Mouse (Mus musculus): ENCODE results near the gene Olfr320. TPM values are rescaled to one million over a fixed set of nuclear protein-coding genes. Genes with fewer than 3 reads are reported as not detected.
"Not testable (repeated sequence)": the region's sequence is repeated elsewhere in the genome, so short reads cannot be mapped to it uniquely, and the experiment has no call there.

The Olfr320 gene
- not detected in 2 replicates for polyA plus RNA-seq (2012; rRNA removed)

- DNase-seq (ENCODE audit: low spot score) = no peak
These were observed at the start of gene Olfr320 for GRCm38 (mm10) chr11:58680799-58681198. Gene Olfr320 (plus strand): TSS chr11:58681099.

GRCm38 (mm10) chr11:58634878-58635277, 46.0 kb upstream of the Olfr320 start:
- DNase-seq (ENCODE audit: low spot score) = no peak

GRCm38 (mm10) chr11:58636376-58636977, 44.4 kb upstream of the Olfr320 start:
- no peak for DNase-seq (ENCODE audit: low spot score)

GRCm38 (mm10) chr11:58638176-58638701, 42.7 kb upstream of the Olfr320 start:
- DNase-seq (ENCODE audit: low spot score) = no peak

GRCm38 (mm10) chr11:58640272-58640867, 40.5 kb upstream of the Olfr320 start, which contains the start of gene Trim58:
Gene Trim58 (plus strand): TSS chr11:58640465.
- no peak for DNase-seq (ENCODE audit: low spot score)

- DNase-seq (ENCODE audit: low spot score) = no peak
These were observed 39.8 kb upstream of the Olfr320 start for GRCm38 (mm10) chr11:58641057-58641456.

GRCm38 (mm10) chr11:58641638-58642358, 39.1 kb upstream of the Olfr320 start:
- DNase-seq (ENCODE audit: low spot score) = no peak

GRCm38 (mm10) chr11:58643350-58643749, 37.5 kb upstream of the Olfr320 start:
- no peak for DNase-seq (ENCODE audit: low spot score)

GRCm38 (mm10) chr11:58655151-58655550, 25.7 kb upstream of the Olfr320 start:
- DNase-seq (ENCODE audit: low spot score) = no peak

GRCm38 (mm10) chr11:58658596-58658995, 22.3 kb upstream of the Olfr320 start, which contains the start of gene Olfr322:
Gene Olfr322 (plus strand): TSS chr11:58658782.
- no peak for DNase-seq (ENCODE audit: low spot score)

GRCm38 (mm10) chr11:58669252-58669651, 11.6 kb upstream of the Olfr320 start:
- no peak for DNase-seq (ENCODE audit: low spot score)

GRCm38 (mm10) chr11:58671825-58672224, 9.1 kb upstream of the Olfr320 start:
- no peak for DNase-seq (ENCODE audit: low spot score)

GRCm38 (mm10) chr11:58698862-58699261, 18.0 kb downstream of the Olfr320 start, which contains the start of gene Olfr319:
Gene Olfr319 (plus strand): TSS chr11:58699162.
- DNase-seq (ENCODE audit: low spot score) = no peak

GRCm38 (mm10) chr11:58709086-58709485, 28.2 kb downstream of the Olfr320 start:
- no peak for DNase-seq (ENCODE audit: low spot score)

GRCm38 (mm10) chr11:58717723-58718122, 36.8 kb downstream of the Olfr320 start:
- not testable (repeated sequence) for DNase-seq (ENCODE audit: low spot score)

- DNase-seq (ENCODE audit: low spot score) = no peak
These were observed 38.8 kb downstream of the Olfr320 start for GRCm38 (mm10) chr11:58719701-58720100.

- DNase-seq (ENCODE audit: low spot score) = no peak
These were observed 43.0 kb downstream of the Olfr320 start, which contains the start of gene Olfr318 for GRCm38 (mm10) chr11:58723914-58724313. Gene Olfr318 (minus strand): TSS chr11:58724014.

GRCm38 (mm10) chr11:58727896-58728650, 47.2 kb downstream of the Olfr320 start:
- not testable (repeated sequence) for DNase-seq (ENCODE audit: low spot score)

GRCm38 (mm10) chr11:58733372-58733771, 52.5 kb downstream of the Olfr320 start:
- no peak for DNase-seq (ENCODE audit: low spot score)

Measured in urinary bladder, adult 2 months (tissue).